Mouse (Mus musculus) hindlimb bud, embryonic 11.5 days (tissue): ENCODE results near the gene Agap1.
"Not testable (repeated sequence)": the region's sequence is repeated elsewhere in the genome, so short reads cannot be mapped to it uniquely, and the experiment has no call there.

Experiments used
- DNase-seq: peaks from one replicate; pipeline ENCODE4 v3.0.0-alpha.2; 2012; ENCODE audit warnings: low read depth, low spot score; ENCODE audit errors: extremely low spot score

The Agap1 gene

DNA sequence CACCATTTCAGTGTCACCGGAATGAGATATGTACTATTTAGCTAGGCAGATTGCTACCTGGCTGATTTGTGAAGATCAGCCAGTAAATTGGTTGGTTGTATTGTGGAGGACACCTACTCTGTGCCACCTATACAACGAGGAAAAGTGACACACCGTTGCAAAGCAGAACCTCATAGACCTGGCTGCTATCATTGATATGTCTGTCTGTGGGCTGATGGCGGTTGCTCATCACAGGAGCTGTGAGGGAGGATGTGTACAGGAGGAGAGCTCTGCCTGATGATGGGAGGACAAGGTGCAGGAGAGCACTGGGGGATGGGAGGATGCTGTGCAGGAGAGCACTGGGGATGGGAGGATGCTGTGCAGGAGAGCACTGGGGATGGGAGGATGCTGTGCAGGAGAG is 46.7 kb downstream of the Agap1 start:
- no peak for DNase-seq

DNA sequence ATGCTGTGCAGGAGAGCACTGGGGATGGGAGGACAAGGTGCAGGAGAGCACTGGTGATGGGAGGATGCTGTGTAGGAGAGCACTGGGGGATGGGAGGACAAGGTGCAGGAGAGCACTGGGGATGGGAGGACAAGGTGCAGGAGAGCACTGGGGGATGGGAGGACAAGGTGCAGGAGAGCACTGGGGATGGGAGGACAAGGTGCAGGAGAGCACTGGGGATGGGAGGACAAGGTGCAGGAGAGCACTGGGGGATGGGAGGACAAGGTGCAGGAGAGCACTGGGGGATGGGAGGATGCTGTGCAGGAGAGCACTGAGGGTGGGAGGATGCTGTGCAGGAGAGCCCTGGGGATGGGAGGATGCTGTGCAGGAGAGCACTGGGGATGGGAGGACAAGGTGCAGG is 47.3 kb downstream of the Agap1 start:
- not testable (repeated sequence) for DNase-seq

DNA sequence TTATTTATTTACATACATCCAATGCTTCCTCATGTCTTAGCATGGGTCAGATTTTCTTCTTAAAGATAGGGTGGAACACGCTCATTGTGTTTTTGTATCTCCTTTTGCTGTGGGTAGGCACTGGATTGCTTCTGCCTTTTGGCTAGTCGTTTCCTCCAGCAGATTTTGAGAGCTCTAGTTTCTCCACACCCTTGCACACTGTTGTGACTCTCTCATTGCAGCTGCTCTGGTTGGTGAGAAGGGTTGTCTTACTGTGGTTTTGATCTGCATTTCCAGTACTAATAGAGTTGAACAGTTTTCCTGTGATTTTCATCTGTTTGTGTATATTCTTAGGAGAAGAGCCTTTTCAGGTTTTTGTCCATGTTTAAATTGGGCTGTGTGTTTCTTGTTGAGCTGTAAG is 54.6 kb downstream of the Agap1 start:
- DNase-seq: no peak

DNA sequence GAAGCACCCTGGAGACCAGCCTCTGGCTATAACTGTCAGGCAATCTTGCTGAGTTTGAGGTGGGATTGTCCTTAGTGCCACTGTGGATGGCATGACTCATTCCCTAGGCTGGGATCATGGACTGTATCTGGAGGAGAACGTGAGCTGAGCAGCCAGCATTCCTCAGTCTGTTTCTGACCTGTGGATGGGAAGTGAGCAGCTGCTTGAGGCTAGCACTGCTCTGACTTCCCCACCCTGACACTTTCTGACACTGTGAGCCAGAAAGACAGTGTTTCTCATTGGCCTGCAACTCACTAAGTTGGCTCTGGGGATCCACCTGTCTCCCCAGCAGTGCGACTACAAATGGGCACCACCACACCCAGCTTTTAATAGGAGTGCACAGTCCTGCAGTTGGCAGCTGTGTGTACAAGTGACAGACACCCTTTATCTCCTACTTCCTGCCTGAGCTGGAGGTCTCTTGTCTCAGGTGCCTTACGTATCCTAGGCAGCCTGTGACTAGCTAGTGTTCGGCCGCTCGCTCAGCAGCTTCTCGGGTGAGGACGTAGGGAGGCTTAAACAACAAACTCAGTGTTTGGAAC is 55.2 kb downstream of the Agap1 start:
- DNase-seq: no peak

DNA sequence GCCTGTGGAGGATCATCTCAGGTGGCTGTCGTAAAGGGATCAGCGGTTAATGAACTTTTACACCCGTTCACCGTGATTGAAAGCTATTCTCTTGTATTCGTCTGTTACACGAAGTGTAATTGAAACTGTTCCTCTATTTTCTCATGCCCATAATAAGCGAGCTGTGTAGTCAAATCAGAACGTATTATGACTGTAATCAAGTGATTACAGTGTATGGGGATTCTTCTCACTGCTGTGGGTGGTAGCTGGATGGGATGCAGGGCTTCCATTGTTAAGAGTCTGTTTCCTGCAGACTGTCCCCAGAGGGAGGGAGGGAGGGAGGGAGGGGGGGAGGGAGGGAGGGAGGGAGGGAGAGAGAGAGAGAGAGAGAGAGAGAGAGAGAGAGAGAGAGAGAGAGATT is 56.1 kb downstream of the Agap1 start:
- DNase-seq: no peak

DNA sequence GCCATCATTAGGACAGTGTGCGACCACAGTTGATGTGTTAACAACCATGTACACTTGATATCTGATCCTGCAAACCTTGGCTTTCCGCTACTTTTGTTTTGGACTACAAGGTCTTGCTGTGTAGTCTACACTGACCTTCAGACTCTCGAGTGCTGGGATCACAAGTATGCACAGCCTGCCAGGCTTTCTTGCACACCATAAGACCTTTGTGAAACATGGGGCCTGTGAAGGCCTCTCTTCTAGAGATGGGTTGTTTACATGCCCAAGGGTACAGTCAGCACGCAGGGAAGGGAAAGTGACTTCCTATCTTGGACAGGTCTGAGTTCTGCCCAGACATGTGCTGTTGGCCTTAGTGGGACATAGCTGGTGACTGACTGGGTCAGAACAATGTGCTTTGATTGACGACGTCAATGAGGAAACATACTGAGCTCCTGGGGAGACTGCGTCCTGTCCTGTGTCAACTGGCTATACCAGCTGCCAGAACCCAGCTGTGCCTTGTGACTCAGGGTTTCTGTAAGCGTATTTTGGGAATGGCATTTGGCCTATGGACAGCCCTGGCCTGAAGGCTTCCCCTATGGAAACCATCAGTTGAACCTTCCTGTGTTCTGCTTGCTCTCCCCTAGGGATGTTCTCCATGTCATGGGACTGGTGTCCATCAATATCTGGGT is 59.1 kb downstream of the Agap1 start:
- no peak for DNase-seq

DNA sequence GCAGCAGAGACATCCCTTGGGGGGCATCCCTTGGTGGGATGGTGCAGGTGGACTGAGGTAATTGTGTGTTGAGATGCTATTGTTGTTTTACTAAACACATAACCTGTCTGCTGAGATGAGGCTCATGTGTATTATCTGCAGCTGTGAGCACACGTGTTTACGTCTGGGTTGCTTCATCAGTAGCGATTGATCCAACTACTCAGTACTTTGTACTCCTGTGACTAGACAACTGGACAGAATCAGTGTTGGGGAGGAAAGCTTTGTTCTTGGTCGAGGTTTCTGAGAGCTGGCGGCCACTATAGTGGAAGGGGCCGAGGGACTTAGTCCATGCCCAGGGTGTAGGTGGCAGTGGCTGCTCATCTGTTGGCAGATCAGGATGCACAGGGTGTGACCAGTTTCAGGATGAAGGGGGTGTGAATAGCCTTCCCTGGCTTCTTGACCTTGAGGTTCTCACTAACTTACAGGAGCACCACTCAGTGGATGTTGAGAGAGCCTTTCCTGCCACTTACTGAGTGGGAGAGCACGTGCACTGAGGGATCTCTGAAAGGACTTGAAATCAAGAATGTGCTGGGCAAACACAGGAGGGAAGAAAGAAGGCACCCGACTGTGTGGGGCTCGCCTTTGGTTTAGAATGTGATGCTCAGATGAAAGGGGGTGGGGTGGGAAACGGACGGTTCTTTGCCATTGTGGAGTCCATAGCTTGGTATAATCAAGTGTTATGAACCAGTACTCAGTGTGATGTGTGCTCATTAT is 61.4 kb downstream of the Agap1 start:
- DNase-seq: no peak

DNA sequence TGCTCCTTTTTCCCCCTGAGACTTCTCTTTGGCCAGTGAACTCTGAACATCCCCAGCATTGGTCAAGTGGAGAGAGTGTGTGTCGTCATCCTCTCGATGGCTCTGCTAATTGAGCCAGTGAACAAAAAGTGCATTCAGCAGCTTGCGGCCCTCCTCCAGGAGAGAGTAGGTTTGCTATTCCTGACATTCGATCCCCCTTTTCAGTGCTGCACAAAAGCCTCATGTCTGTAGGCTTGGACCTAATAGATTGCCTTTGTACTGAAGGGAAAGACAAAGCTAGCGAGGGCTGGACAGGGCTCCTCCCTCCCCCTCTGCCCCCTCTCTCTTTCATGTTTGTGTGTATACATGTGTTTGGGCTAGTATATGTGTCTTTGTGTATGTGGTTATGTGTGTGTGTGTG is 63.2 kb downstream of the Agap1 start:
- DNase-seq: no peak

DNA sequence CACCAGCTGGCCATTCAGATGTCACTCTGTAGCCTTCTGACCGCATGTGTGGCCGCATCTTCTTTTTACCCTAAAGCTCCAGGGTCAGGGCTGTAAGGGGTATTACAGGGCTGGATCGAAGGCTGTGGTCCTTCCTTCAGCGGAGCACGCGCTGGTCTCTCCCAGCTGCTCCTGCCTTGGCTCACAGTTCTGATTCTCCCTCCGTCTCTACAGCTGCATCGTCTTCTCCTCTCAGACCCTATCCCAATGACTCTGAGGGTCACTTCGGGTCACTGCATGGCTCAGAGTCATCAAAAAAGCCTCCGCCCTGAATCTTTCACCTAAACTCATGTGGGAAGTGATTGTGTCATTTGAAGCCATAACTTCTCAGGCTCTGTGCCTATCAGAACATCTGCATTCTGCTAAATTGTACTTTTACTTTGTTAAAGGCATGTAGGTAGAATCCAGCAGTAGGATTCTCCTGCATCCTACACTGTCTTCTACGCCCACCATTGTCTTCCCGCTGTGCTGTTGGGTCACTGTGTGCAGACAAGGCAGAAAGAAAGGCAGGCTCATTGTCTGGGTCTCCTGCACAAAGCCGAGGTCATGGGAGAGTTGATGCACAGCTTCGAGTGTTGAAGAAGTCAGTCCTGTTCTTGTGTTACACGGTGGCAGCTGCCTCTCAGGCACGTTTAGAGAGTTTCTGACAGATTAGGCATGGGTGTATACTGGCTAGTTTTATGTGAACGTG is 65.5 kb downstream of the Agap1 start:
- DNase-seq: no peak

DNA sequence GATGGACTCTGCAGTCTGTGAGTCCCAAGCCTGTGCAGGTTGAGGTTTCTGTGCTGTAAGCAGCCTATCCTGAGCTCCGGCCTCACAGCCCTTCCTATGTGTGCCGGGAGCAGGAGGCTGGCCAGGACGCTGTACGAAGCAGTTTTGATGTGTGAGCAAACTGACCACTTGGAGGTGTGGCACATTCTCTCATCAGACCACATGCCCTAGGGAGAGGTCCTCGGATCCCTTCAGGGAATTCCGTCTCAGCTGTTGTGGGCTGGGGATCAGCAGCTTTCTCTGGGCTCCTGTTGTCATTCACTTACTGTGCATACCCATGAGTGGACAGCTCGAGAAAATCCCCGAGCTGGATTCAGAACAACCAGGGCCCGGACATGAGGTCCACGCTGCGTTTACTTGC is 66.8 kb downstream of the Agap1 start:
- DNase-seq: no peak

DNA sequence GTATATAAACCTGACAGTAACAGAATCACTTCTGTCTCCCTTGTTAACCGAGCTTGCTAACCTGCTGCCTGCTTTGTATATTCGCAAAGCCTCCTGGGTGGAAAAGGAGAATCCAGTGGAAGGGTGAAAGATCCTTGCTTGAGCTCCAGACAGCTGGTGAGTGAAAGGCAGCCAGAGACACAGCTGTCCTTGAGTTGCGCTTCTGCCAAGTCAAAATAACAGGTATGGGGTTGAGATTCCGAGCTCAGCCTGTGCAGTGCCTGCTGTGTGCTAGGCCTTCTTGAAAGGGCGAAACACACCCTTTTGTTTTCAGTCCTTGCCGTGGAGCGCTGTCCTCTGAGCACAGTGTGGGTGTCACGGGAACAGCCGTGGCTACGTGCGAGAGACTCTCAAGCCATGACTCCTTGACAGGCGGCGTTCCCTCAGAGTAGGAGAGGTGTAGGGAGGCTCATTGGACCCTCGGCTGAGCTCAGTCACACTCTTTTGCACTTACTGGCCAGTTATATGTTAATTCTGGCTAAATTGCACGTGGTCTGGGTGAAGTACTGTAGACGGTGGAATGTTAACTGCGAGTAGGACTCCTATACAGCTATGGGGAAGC is 67.4 kb downstream of the Agap1 start:
- no peak for DNase-seq

DNA sequence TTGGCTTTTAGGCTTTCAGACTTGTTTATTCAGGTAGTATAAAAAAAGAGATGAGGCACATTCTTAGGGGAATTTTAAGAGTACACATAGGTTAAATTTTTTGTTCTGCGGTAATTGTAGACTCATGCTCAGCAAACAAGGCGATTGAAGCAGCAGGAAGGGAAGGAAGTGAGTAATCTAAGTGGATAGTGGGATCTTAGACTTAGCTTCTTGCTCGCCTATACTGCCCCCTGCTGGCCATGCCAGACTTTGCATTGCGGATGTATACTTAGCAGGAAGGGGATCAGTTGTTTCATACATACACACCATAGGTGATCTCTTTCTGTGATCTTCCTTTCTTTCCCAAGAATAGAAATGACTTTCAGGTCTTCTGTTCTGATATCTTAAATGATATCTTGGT is 69.8 kb downstream of the Agap1 start:
- peak; percentile 79 for DNase-seq

DNA sequence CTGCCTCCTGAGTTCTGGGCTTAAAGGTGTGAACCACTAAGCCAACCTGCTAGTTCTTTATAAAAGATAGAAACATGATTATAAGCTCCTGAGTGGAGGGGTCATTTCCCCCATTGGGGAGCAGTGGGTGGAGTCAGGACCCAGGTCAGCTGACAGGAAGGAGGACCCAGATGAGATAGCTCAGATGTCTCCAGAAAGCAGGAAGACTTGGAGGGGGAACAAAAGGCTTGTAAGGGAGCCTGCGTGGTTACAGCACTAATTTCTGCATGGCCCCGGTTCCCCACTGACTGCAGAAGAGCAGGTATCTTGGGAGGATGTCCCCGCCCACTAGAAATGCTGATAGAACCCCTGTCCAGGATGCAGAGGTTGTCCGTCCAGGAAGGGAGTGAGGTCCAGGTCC is 70.4 kb downstream of the Agap1 start:
- no peak for DNase-seq

DNA sequence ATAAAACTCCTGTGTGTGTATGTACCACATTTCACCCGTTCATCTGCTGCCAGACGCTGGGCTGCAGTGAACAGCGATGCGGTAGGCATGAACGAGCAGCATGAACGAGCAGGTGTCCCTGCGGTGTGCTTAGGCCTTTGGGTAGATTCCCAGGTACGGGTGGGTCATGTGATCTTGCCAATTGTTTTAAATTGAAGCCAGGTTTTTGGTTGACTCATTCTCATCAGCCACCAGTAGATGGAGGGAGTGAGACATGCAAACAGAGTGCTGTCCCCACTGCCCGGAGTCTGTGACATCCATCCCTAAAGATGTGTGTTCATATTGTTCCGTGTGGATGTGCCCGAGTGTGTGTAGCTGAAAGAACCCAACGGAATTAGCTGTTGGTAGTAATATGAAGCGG is 71.2 kb downstream of the Agap1 start:
- DNase-seq: peak; percentile 53

DNA sequence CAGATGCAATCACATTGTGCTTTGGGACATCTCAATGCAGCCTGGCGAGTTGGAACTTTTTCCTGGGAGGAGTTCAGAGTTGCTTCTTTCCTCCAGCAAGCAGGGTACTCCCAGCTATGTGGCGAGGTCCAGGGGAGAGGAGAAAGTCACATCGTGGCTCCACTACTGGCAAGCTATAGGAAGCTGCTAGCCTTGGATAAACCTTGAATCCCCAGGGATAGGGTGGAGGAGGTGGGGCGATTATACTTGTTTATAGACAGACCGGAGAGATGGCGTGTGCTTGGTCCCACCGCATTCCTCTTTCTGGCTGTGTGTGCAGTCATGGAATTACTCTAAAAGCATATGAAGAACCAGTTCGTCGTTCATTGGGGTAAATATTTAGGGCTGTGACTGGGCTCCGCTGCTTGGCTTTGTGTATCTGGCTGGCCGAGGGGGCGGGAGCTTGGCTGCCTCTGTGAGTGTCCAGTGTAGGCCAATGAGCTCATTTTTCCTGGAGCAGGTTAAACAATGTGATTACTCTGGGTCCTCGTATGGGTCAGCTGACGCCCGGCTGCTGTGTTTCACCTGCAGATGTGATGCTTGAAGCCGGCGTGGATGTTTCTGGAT is 74.2 kb downstream of the Agap1 start:
- DNase-seq: no peak

DNA sequence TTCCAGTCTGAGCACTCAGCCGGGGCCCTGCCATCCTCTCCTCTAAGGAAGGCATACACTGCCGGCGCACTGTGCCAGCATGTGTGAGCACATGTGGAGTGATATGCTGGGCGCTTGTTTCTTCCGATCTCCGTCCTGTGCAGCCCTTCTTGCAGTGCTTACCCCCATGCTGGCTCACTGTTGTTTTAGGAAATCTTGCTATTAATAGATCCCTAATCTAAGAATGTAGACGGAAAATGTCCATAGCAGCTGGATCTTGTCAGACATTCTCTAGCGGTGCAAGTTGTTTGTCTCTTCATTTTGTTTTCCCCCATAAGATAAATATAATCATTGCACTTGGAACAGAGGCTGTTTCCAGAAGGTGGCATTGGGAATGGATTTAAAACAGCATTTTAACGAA is 79.1 kb downstream of the Agap1 start:
- DNase-seq: no peak

DNA sequence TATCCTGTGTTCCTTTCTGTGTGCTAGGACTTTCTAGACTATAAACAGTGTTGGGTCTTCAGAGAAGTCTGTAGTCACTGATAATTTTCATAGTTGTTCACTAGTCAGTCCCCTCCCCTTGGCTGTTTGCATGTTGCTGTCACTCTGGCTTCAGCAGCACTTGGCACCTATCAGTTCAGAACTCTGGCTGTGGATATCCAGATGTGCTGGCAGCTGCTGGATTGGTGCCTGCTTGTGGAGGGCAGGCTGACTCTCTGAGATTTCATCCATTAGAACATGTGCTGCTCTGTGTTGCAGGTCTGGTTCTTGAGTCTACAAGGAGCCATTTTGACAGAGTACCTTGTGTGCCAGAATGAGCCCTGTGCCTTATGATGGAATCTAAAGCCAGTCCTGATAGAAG is 80.6 kb downstream of the Agap1 start:
- no peak for DNase-seq

DNA sequence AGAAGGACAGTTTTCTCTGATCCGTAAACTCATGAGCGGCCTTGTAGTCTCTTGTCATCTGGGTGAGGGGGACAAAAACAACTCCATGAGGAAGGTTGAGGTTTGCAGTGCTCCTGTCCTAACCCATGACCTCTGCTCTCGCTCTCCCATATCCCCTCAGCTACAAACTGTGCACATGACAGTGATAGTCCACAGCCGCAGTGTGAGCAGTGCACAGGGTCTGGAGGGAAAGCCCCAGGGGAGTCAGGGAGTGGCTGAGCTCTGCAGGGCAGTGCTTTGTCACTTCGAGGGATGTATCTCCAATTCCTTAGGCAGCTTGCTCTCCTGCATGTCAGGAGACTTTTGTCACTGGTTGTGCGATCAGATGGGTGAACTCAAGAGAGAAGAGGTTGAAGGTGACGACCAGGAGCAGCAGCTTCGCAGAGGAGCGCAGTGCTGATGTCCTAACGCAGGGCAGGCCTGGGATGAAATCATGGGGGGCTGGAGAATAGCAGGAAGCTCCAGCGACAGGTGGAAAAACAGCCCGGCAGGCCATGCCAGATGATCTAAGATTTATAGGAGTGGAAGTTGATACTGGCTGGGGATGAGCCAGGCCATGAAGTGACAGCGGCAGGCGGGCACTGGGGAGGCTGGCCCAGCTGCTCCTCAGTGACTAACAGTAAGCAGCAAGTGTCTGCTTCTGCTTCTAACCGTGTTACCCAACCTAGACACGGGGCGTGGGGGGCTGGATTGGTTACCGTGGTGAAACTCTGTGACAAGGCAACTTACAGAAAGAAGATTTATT is 83.7 kb downstream of the Agap1 start:
- no peak for DNase-seq

DNA sequence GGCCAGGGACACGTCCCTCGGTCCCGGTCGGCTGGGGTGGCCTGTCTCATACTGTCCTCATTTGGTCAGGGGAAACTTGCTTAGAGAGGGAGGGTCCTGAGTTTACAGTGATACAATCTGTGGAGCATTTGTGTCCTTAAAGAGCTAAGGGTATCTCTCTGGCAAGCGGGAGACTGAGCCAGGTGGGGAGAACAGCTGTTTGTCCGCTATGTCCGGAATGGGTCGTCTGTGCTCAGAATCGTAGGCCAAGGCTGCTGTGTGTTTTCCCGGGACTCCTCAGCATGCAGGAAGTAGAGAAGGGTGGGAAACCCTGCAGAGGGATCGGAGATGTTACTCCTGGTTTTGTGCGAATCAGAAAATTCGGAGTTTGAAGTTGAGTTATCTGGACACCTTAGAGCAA is 84.5 kb downstream of the Agap1 start:
- DNase-seq: no peak

DNA sequence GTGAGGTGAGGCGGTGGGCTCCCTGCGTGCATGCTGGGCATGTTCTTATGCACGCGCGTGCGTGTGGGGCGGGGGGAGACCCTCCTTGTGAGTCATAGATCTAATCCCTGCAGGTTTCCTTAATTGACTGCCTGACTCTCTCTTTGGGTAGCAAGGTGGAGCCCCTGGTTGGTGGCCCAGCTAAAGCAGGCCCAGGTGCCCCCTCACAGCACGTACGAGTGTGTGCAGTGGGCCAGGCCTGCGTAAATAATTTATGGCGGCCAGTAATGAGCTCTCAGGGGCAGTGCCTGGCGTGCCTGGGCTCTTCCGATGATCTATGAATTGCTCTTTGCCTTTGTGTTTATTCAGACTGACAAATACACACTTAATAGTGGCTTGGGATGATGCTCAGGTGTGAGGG is 86.5 kb downstream of the Agap1 start:
- no peak for DNase-seq
